Mouse (Mus musculus): Measurements from ENCODE around the gene Sel1l2. TPM values are rescaled to one million over a fixed set of nuclear protein-coding genes. Genes with fewer than 3 reads are reported as not detected.
A peak's percentile ranks its signal among the peaks of the same experiment; 100 is the strongest.

The Sel1l2 gene
- total RNA-seq, 1 experiment = not detected

- DNase-seq (ENCODE audit: low read depth, low spot score) = peak; percentile 8
- no peaks in the 10 kb centered on the region for H3K9me3 ChIP-seq (ENCODE audit: control insufficient read depth, insufficient read depth, low read depth, low read length)
- in situ Hi-C loops (cut with MboI; ENCODE audit: low sequenced_read_pairs in 2 of 2, unreplicated experiment in 2 of 2) = no loop called here
These were observed 152.3 kb downstream of the Sel1l2 start for GRCm38 (mm10) chr2:140237245-140237644.

GRCm38 (mm10) chr2:140230295-140230694 lies 159.2 kb downstream of the Sel1l2 start:
- in situ Hi-C loops (cut with MboI; ENCODE audit: low sequenced_read_pairs in 2 of 2, unreplicated experiment in 2 of 2) = no loop called here
- H3K9me3 ChIP-seq (ENCODE audit: control insufficient read depth, insufficient read depth, low read depth, low read length) = no peaks in the 10 kb centered on the region
- no peak for TF ChIP-seq CHD2 (IDR thresholded peaks at IDR 0.05; ENCODE audit: low read depth, low read length)
- no peak for TF ChIP-seq HCFC1 (IDR thresholded peaks at IDR 0.05; ENCODE audit: borderline replicate concordance, insufficient read depth, low read length)
- no peak for TF ChIP-seq MAFK (IDR thresholded peaks at IDR 0.05; ENCODE audit: insufficient read depth, low read depth, low read length)
- TF ChIP-seq ZNF384 (IDR thresholded peaks at IDR 0.05; ENCODE audit: low read depth, low read length) = no peak
- TF ChIP-seq ZC3H11A (IDR thresholded peaks at IDR 0.05; ENCODE audit: borderline replicate concordance, low read depth, low read length) = no peak
- H3K9ac ChIP-seq (ENCODE audit: insufficient read depth, low read depth, low read length, poor library complexity, severe bottlenecking) = no peak overlapping the region
- H3K4me1 ChIP-seq (ENCODE audit: control insufficient read depth in 2 of 2, insufficient read depth in 2 of 2, low read length in 2 of 2, poor library complexity in 1 of 2) = no peaks in the 10 kb centered on the region
- DNase-seq (ENCODE audit: low read depth, low spot score) = no peak
- H3K4me3 ChIP-seq (ENCODE audit: insufficient read depth in 1 of 2, low read depth in 1 of 2, low read length in 2 of 2, poor library complexity in 1 of 2, severe bottlenecking in 1 of 2) = no peak overlapping the region
- no peak overlapping the region for H3K27ac ChIP-seq (ENCODE audit: insufficient read depth, low read depth, low read length, poor library complexity, severe bottlenecking)
- H3K36me3 ChIP-seq (ENCODE audit: control insufficient read depth, insufficient read depth, low read length, poor library complexity, severe bottlenecking) = no peaks in the 10 kb centered on the region

More at GRCm38 (mm10) chr2:140237245-140237644, 152.3 kb downstream of the Sel1l2 start:
- TF ChIP-seq MAFK (IDR thresholded peaks at IDR 0.05; ENCODE audit: insufficient read depth, low read depth, low read length) (no peak), HCFC1 (IDR thresholded peaks at IDR 0.05; ENCODE audit: borderline replicate concordance, insufficient read depth, low read length) (peak; percentile 75; the same call in 1 of the 2 replicates)
- no peak overlapping the region for H3K27ac ChIP-seq (ENCODE audit: insufficient read depth, low read depth, low read length, poor library complexity, severe bottlenecking)
- no peaks in the 10 kb centered on the region for H3K36me3 ChIP-seq (ENCODE audit: control insufficient read depth, insufficient read depth, low read length, poor library complexity, severe bottlenecking)
- H3K9ac ChIP-seq (ENCODE audit: insufficient read depth, low read depth, low read length, poor library complexity, severe bottlenecking) = no peak overlapping the region
- H3K4me1 ChIP-seq (ENCODE audit: control insufficient read depth in 2 of 2, insufficient read depth in 2 of 2, low read length in 2 of 2, poor library complexity in 1 of 2) = no peaks in the 10 kb centered on the region
- H3K4me3 ChIP-seq (ENCODE audit: insufficient read depth in 1 of 2, low read depth in 1 of 2, low read length in 2 of 2, poor library complexity in 1 of 2, severe bottlenecking in 1 of 2) = no peak overlapping the region

GRCm38 (mm10) chr2:140220325-140220724 lies 169.2 kb downstream of the Sel1l2 start:
- in situ Hi-C loops (cut with MboI; ENCODE audit: low sequenced_read_pairs in 2 of 2, unreplicated experiment in 2 of 2) = no loop called here
- no peak for TF ChIP-seq HCFC1 (IDR thresholded peaks at IDR 0.05; ENCODE audit: borderline replicate concordance, insufficient read depth, low read length)
- TF ChIP-seq ZC3H11A (IDR thresholded peaks at IDR 0.05; ENCODE audit: borderline replicate concordance, low read depth, low read length) = no peak
- TF ChIP-seq ZNF384 (IDR thresholded peaks at IDR 0.05; ENCODE audit: low read depth, low read length) = no peak
- TF ChIP-seq CHD2 (IDR thresholded peaks at IDR 0.05; ENCODE audit: low read depth, low read length) = no peak
- no peak for TF ChIP-seq MAFK (IDR thresholded peaks at IDR 0.05; ENCODE audit: insufficient read depth, low read depth, low read length)
- no peak for DNase-seq (ENCODE audit: low read depth, low spot score)
- H3K4me3 ChIP-seq (ENCODE audit: insufficient read depth in 1 of 2, low read depth in 1 of 2, low read length in 2 of 2, poor library complexity in 1 of 2, severe bottlenecking in 1 of 2) = no peak overlapping the region
- H3K27ac ChIP-seq (ENCODE audit: insufficient read depth, low read depth, low read length, poor library complexity, severe bottlenecking) = no peak overlapping the region
- no peaks in the 10 kb centered on the region for H3K36me3 ChIP-seq (ENCODE audit: control insufficient read depth, insufficient read depth, low read length, poor library complexity, severe bottlenecking)
- no peak overlapping the region for H3K9ac ChIP-seq (ENCODE audit: insufficient read depth, low read depth, low read length, poor library complexity, severe bottlenecking)
- no peaks in the 10 kb centered on the region for H3K9me3 ChIP-seq (ENCODE audit: control insufficient read depth, insufficient read depth, low read depth, low read length)
- H3K4me1 ChIP-seq (ENCODE audit: control insufficient read depth in 2 of 2, insufficient read depth in 2 of 2, low read length in 2 of 2, poor library complexity in 1 of 2) = no peaks in the 10 kb centered on the region

- TF ChIP-seq MAFK (IDR thresholded peaks at IDR 0.05; ENCODE audit: insufficient read depth, low read depth, low read length) (peak; percentile 55; the same call in 1 of the 2 replicates), HCFC1 (IDR thresholded peaks at IDR 0.05; ENCODE audit: borderline replicate concordance, insufficient read depth, low read length) (no peak)
- H3K9me3 ChIP-seq (ENCODE audit: control insufficient read depth, insufficient read depth, low read depth, low read length) = no peaks in the 10 kb centered on the region
- in situ Hi-C loops (cut with MboI; ENCODE audit: low sequenced_read_pairs in 2 of 2, unreplicated experiment in 2 of 2) = no loop called here
These were observed 173.5 kb downstream of the Sel1l2 start for GRCm38 (mm10) chr2:140215965-140216364.

GRCm38 (mm10) chr2:140215415-140215814 lies 174.1 kb downstream of the Sel1l2 start:
- TF ChIP-seq MAFK (IDR thresholded peaks at IDR 0.05; ENCODE audit: insufficient read depth, low read depth, low read length) = no peak
- no peak for TF ChIP-seq CHD2 (IDR thresholded peaks at IDR 0.05; ENCODE audit: low read depth, low read length)
- TF ChIP-seq ZNF384 (IDR thresholded peaks at IDR 0.05; ENCODE audit: low read depth, low read length) = no peak
- Histone ChIP-seq H3K9me3 (ENCODE audit: control insufficient read depth, insufficient read depth, low read depth, low read length) (no peaks in the 10 kb centered on the region), H3K9ac (ENCODE audit: insufficient read depth, low read depth, low read length, poor library complexity, severe bottlenecking) (no peak overlapping the region), H3K4me3 (ENCODE audit: insufficient read depth in 1 of 2, low read depth in 1 of 2, low read length in 2 of 2, poor library complexity in 1 of 2, severe bottlenecking in 1 of 2) (no peak overlapping the region), H3K36me3 (ENCODE audit: control insufficient read depth, insufficient read depth, low read length, poor library complexity, severe bottlenecking) (no peaks in the 10 kb centered on the region), H3K27ac (ENCODE audit: insufficient read depth, low read depth, low read length, poor library complexity, severe bottlenecking) (no peak overlapping the region), H3K4me1 (ENCODE audit: control insufficient read depth in 2 of 2, insufficient read depth in 2 of 2, low read length in 2 of 2, poor library complexity in 1 of 2) (no peaks in the 10 kb centered on the region)
- in situ Hi-C loops (cut with MboI; ENCODE audit: low sequenced_read_pairs in 2 of 2, unreplicated experiment in 2 of 2) = no loop called here
- no peak for DNase-seq (ENCODE audit: low read depth, low spot score)

More at GRCm38 (mm10) chr2:140215965-140216364, 173.5 kb downstream of the Sel1l2 start:
- no peak for DNase-seq (ENCODE audit: low read depth, low spot score)
- no peaks in the 10 kb centered on the region for H3K4me1 ChIP-seq (ENCODE audit: control insufficient read depth in 2 of 2, insufficient read depth in 2 of 2, low read length in 2 of 2, poor library complexity in 1 of 2)
- H3K9ac ChIP-seq (ENCODE audit: insufficient read depth, low read depth, low read length, poor library complexity, severe bottlenecking) = no peak overlapping the region
- H3K27ac ChIP-seq (ENCODE audit: insufficient read depth, low read depth, low read length, poor library complexity, severe bottlenecking) = no peak overlapping the region
- H3K4me3 ChIP-seq (ENCODE audit: insufficient read depth in 1 of 2, low read depth in 1 of 2, low read length in 2 of 2, poor library complexity in 1 of 2, severe bottlenecking in 1 of 2) = no peak overlapping the region
- no peaks in the 10 kb centered on the region for H3K36me3 ChIP-seq (ENCODE audit: control insufficient read depth, insufficient read depth, low read length, poor library complexity, severe bottlenecking)

Data from ES-E14 (cell line).